Mouse (Mus musculus) forelimb bud, embryonic 11.5 days (tissue): ENCODE measurements around the gene Rps7.
A peak's percentile ranks its signal among the peaks of the same experiment; 100 is the strongest.

Experiments
- DNase-seq: peaks from one replicate; pipeline ENCODE4 v3.0.0-alpha.2; 2012; ENCODE audit warnings: low read depth, low spot score

The Rps7 gene

DNA sequence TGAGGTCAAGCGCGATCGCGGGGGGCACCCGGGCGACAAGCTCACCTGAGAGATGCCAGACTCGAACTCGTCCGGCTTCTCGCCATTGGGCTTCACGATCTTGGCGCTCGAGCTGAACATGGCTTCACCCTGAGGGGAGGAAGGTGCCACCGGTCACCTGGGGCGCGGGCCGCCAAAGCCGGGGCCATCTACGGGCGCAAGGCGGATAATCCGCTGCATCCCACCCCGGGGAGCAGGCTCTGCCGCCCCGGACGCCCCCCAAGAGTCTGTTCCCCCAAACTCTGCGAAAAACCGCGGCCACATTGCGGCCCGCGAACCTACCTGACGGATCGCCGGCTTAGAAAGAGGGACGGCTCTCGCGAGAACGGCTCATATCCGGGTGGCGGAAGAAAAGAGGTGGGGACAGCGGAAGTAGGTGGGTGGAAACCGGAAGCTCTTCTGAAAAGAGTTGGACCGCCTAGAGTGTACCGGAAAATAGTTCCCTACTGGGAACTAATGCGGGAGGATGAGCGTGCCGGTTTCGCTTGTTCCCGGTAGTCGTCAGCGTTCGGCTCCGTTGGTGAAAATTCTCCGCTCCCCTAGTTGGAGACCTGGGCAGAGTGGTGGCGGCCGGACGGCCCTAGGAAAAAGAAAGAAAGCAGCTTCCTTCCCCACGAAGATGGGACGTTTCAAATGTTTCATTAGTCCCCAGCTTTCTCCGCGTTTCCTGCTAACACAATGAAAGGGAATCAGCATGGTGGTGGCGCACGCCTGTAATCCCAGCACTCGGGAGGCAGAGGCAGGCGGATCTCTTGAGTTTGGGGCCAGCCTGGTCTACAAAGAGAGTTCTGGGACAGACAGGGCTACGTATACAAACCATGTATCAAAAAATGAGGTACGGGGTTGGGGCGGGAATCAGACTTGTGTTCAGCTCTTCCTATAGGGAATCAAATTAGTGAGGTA lies at the start of gene Rps7:
TSS of gene Rps7 (minus strand) at position 419 of the 942 bp plus-strand sequence.
- peak; percentile 96 for DNase-seq

DNA sequence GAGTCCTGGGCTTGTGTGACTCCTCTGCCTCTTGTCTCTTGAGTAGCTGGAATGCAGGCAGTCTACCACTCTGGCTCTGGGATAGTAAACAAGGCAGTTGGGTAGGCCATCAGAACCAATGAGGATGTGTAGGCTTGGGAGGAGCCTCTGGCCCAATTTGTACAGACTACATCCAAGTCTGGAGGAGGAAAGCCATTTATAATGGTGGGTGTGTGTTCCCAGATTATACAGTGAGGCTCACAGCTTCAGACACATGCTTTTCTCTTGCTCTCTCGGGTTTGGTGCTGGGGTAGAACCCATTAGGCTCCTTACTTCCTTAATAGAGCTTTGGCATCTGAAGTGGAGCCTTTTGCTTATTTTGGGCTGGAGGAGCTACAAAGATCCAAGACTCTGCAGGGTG lies 48.9 kb upstream of the Rps7 start:
- DNase-seq, result no peak

DNA sequence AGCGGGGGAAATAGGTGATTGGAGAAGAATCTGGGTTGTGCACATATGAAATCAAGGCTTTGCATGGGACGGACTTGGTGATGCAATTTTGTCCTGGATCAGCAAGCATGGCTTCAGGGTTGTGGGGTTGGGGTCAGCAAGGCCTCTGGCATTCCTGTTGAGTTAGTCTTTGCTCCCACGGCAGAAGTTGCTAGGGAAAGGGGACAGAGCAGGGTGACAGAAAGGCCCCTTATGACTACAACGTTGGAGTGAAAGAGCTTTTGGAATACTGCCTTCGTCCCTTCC lies 40.1 kb upstream of the Rps7 start:
- DNase-seq, result no peak

DNA sequence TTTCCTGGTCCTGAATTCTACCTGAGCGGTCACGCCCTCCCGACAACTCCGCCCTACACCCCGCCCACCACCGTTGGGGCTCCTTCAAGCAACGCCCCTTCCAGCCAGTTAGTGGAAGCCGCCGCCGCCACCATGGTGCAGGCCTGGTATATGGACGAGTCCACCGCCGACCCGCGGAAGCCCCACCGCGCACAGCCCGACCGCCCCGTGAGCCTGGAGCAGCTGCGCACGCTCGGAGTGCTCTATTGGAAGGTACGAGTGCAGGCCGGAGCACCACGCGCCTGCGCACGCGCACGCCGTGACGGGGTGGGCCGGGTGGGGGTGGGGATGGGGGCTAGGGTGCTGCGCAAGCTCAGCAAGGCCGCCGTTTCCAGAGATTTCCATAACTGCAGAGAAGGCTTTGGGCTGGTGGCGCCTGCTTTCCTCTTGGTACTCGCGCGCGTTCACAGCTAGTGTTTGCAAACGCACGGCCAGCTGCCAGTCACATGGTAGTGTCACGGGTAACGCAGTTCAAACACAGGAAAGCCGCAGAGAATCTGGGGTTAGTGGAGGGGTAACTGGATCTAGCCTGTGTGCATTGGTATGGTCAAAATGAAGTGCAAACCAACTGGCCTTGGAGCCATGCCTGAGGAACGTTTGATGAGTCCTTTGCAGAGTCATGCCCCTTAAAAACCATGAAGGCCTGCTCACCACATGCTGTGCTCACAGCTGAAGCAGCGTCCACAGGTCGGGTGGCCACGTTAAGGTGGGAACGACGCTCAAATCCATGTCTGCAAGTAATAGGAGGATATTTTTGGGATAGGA lies 39.6 kb upstream of the Rps7 start, which contains the start of gene Adi1:
TSS of gene Adi1 (plus strand) at position 111 of the 804 bp plus-strand sequence.
- peak; percentile 75 for DNase-seq

DNA sequence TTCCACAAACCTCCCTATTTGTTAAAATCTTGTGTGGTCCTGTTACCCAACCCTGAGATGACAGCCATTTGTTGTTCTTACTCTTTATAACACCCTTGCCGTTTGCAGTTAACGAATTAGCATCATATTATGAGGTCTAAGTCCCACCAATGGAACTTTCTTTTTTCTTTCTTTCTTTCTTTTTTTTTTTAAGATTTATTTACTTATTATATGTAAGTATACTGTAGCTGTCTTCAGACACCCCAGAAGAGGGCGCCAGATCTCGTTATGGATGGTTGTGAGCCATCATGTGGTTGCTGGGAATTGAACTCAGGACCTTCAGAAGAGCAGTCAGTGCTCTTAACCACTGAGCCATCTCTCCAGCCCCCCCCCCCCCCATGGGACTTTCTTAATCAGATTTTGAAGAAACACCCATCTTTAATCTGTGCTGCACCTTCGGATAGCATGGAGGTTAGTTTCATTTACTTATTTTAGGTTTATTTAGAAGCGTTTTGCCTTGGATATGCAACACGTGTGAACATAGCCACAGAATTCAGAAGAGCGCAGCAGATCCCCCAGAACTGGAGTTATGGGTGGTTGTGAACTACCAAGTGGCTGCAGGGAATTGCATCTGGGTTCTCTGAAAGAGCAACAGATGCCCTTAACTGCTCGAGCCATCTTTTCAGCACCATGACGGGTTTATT lies 38.4 kb upstream of the Rps7 start:
- DNase-seq, result no peak

DNA sequence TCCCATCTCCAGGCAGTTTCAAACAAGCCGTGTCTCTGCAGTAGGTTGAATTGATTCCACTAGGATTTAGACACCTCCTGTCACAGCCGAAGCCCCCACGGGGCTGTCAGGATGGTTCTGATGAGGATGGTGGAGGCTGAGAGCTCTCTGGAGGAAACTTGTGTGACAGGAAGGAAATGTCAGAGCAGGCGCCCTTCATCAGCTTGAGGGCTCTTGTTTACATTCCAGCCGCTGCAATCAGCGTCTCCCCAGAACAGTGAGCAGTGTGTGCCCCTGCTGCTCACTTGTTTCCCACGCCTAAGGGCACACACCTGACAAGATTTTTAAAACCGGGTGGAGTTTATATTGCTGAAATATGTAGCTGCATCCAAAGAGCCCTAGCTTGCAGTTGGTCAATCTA lies 31.5 kb upstream of the Rps7 start:
- DNase-seq, result no peak

DNA sequence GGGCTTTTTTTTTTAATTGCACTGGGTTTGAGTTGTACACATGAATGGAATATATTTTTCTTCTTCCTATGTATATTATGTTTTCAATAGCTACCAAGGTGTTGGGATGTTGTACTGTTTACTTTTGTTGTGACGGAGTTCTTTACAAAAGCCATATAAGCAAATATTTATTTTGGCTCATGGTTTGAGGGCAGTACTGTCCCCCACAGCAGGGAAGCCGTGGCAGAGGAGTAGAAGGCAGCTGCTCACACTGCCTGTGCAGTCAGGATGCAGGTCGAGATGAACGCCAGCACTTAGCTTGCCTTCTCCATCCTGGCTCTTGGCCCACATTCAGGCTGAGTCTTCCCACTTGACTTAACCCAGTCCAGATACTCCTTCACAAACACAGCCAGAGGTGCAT lies 31.0 kb upstream of the Rps7 start:
- DNase-seq, result no peak

DNA sequence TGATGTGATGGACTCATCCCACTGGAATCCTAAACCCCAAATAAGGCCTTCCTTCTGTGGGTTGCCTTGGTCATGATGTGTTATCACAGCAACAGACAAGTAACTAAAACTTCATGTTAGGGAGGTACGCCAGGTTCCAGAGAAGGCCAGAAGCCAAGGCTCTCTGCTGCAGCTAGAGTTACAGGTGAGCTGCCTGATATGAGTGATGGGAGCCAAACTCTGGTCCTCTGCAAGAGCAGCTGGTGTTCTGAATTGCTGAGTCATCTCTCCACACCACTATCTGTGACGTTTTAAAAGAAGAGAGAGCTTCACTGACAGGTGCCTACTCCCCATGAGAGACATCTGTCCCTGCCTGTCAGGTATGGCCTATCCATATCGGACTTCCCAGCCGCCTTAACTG lies 26.9 kb upstream of the Rps7 start:
- DNase-seq, result no peak

DNA sequence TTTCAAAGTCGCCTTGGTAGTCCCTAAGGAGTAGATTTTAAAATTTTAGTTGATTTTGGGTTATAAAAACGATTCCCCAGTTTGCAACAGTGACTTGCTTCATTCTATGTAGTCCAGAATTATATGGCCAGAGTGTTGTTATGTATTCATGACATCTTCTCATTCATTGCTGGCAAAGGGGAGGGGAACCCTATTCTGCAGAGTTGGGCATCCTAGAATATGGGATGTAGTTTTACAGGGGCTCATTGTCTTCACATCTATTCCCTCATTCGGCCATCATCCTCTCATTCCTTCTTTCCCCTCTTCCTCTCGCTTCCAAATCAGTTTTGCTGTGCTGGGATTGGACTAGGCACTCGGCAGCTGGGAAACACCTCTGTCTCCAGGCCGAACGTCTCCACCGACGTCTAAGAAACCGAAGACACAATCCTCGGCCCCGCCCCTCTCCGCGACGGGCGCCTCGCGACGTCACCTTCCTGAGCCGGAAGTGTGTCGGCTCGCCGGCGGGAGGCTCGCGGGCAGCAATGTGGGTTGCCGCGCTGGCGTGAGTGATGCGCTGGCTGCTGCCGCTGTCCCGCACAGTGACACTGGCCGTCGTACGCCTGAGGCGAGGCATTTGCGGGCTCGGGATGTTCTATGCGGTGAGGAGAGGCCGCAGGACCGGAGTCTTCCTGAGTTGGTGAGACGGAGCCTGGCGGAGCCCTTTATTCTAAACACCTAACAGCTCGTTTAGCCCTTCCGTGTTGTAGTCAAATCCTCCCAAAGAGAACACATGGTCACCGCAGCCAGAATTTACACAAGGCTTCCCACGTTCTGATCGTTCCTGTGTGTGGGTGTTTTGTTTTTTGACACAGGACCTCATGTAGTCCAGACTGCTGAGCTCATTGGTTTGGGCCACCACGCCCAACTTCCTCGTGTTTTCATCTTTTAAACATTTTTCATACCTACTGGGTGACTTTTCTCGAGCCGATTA lies 13.7 kb upstream of the Rps7 start, which contains the start of gene Rnaseh1:
TSS of gene Rnaseh1 (plus strand) at position 462 of the 970 bp plus-strand sequence.
- peak; percentile 82 for DNase-seq

DNA sequence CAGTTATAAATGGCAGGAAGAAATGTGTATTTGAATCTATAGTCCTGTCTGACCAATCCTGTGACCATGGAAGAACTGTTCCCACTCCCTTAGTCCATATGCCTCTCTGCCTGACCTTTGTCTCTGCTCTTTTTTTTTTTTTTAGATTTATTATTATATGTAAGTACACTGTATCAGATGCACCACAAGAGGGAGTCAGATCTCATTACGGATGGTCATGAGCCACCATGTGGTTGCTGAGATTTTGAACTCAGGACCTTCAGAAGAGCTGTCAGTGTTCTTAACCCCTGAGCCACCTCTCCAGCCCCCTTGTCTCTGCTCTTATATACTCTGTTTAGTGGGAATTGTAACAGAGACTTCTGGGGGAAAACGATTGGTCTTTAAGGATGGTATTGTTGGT lies 3.0 kb upstream of the Rps7 start:
- DNase-seq, result no peak

DNA sequence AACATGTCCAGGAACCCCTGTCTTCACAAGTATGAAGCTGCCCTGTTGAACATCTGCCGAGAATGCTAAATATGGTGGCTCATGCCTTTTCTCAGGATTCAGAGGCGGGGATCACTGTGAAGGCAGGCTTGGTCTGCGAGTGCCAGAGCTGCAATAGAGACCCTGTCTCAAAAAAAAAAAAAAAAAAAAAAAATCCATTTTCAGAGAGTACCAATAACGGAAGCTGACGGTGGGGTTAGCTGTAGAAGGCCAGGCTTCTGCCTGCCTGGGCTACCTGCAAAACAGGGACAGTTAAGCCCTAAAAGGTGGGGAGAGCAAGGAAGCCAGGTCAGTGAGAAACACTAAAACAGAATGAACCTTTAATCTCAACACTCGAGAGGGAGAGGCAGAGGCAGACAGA lies 790 bp upstream of the Rps7 start:
- no peak for DNase-seq

DNA sequence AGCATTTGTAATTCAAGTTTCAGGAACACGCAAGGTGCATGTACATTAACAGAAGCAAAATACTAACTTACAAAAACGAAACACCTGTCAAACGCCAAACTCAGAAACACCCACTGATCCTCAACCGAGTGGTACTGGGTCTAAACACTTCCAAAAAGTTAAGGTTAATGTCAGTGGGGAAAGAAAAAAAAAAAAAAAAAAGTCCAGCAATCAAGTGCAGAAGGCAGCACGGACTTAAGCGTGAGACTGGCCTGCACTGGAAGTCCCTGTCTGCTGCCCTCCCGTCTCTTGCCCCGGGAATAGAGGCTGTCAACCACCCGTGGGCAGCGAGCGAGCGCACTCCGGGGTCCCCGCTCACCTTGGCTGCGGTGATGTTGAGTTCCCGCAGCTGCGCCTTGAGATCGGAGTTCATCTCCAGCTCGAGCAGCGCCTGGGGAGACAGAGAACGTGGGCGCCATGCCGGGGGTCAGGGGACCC lies 657 bp downstream of the Rps7 start:
- no peak for DNase-seq

DNA sequence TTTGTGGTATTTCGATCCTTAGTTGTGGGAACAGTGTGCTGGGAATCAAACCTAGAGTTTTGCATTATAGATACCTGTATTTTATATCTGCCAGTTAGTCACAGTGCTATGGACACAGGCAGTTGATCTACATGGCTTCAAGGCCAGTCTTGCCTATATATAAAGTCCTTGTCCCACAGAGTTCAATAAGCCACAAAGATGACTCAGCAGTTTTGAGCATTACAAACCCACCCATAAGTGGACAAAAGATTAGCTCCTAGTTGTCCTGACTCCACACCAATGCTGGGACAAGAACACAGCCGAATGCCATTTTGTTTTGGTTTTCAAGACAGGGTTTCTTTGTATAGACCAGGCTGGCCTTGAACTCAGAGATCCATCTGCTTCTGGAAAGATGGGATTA lies 7.3 kb downstream of the Rps7 start:
- DNase-seq, result no peak

DNA sequence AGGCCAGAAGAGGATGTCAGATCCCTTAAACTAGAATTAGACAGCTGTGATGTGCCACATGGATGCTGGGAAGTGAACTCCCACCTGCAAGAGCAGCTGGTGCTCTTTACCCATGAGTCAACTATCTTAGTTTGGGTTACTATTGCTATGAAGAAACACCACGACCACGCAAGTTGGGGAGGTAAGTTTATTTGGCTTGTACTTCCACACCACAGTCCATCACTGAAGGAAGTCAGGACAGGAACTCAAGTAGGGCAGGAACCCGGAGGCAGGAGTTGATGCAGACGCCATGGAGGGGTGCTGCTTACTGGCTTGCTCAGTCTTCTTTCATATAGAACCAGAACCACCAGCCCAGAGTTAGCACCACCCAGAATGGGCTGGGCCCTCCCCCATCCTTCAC lies 8.7 kb downstream of the Rps7 start:
- no peak for DNase-seq

DNA sequence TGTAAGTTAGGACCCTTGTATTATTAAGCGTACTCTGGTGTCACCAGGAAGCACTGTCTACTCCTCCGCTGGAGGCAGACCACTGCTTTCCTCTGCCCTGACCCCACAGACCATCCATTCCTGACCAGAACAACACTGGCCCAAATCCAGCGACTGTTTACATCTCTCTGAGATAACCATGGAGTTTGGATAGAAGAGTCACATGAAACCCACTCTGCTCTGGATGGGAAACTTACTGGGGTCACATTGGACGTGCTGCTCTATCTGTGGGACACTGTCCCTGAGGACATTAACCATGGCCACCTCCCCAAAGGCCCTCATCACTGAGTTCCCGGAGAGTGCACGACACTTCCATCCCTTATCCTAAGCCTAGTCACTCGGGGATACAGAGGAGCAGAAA lies 10.3 kb downstream of the Rps7 start:
- no peak for DNase-seq

DNA sequence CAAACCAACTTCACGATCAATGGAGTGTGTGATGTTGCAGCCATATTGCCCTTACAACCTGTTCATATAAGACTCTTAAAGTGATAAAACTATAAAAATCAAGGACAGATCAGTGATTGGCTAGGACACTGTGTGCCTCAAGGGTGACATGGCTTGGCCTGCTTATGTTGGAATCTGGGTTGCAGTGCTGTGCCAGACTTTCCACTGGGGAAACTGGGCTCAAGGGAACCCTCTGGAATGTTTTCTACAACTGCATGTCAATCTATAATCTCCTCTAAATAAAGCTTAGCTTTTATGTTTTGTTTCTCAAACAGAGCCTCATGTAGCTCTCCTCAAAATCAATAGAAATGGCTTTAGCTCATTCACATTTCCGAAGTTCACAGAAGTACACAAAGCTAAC lies 11.5 kb downstream of the Rps7 start:
- DNase-seq, result no peak

DNA sequence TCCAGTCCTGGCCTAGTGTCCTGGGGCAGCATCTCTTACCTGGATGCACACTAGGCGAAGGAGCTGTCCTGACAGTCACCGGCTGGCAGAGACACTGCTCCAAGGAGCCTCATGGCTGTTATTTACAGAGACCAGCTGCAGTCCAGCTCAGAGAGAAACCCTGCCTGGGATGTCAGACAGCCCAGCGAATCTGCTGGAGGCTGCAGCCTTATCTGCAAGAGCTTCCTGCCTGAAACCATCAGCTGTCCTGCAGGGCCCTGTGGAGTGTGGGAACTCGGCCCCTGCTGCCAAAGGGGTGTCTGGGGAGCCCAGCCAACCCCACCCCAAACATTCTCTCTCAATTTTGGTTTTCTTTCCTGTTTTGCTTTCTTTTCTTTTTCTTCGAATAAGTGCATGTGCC lies 12.6 kb downstream of the Rps7 start, which contains the start of gene Colec11:
TSS of gene Colec11 (minus strand) at position 183 of the 400 bp plus-strand sequence.
- no peak for DNase-seq

DNA sequence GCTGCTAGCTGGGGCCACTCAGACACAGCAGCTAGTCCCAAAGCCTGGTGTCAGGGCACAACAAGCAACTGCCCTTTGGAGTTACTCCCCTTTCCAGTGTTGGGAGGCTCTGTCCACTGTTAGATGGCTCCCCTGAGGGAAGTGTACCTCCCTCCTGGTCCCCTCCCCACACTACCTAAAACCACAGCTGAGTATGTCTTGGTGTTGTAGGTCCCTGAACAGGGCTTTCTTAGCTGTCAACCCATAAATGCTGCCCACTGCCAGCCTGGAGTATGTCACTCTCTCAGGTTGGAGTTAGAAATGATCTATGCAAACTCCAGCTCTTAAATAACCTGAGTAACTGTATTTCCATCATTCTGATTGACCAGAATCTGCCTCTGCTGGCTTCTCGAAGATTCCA lies 13.1 kb downstream of the Rps7 start:
- DNase-seq, result no peak

DNA sequence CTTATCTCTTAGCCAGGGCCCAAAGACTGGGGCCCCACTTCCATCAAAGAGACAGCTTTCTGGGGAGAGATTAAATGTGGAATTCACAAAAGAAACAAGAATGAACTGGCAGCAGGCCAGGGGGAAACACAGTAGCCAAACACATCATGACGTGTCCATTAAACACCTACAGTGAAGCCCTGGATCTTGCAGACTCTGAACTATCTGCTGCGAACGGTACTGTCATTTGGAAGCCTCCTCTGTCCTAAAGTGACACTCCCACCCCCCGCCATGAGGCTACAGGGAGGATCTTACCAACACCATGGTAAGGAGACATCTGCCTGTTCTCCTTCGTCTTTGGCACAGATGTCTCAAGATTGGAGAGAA lies 13.6 kb downstream of the Rps7 start:
- no peak for DNase-seq

DNA sequence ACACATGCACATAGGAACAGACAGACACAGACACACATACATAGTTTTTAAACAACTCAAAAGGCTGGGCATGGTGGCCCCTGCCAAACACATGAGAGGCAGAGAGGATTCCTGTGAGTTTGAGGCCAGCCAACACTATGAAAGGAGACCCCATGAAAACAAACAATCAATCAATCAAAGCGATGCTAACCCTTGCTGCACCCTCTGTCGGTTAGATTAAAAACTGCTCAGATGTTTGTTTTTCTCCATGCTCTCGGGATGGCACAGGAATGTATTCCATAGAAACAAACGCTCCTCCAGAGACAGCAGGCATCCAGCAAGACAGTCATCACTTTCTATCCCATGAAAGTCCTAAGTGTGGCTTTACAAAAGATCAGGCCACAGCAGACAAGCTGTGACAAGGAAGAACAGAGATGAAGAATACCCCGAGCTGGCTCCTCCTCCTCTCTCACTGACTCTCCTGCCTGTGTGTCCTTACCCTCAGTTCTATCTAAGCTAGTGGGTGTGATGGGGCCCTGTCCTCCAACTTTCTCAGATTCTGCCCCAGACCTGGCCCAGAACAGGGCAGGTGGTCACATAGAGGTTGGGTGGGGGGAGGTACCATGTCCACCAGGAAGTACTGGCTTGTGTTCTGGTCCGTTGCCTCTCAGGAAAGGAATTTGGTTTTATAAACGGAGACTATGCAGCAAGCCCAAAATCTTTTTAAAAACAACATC lies 14.1 kb downstream of the Rps7 start:
- DNase-seq, result no peak
